Mouse (Mus musculus) midbrain, embryonic 15.5 days (tissue): ENCODE results near the gene Lgals3bp. TPM values are rescaled to one million over a fixed set of nuclear protein-coding genes. Genes with fewer than 3 reads are reported as not detected.

Source experiments
- ATAC-seq: fragments of 200-750 bp; cut with Nextera tagmentation; replicated peaks from 2 replicates; pipeline ENCODE4 v1.8.0; 2017; ENCODE audit warnings: moderate TSS enrichment
- H3K27ac ChIP-seq: fragments of 300-500 bp; sonication (generic); 2 replicates; pipeline ENCODE4 v1.5.1; 2015; ENCODE audit warnings: mild to moderate bottlenecking, inconsistent platforms
- H3K27me3 ChIP-seq: fragments of 300-500 bp; sonication (generic); replicated peaks from 2 replicates; pipeline ENCODE4 v1.6.1; 2015; ENCODE audit warnings: inconsistent platforms
- H3K36me3 ChIP-seq: fragments of 300-500 bp; sonication (generic); replicated peaks from 2 replicates; pipeline ENCODE4 v1.6.1; 2015; ENCODE audit warnings: inconsistent platforms
- H3K4me1 ChIP-seq: fragments of 300-500 bp; sonication (generic); 2 replicates; pipeline ENCODE4 v1.6.1; 2015; ENCODE audit warnings: inconsistent platforms
- H3K4me2 ChIP-seq: fragments of 300-500 bp; sonication (generic); 2 replicates; pipeline ENCODE4 v1.6.1; 2015; ENCODE audit warnings: inconsistent platforms, mild to moderate bottlenecking, moderate library complexity
- H3K4me3 ChIP-seq: fragments of 300-500 bp; sonication (generic); 2 replicates; pipeline ENCODE4 v1.5.1; 2015; ENCODE audit warnings: mild to moderate bottlenecking, inconsistent platforms
- H3K9ac ChIP-seq: fragments of 300-500 bp; sonication (generic); 2 replicates; pipeline ENCODE4 v1.6.1; 2015; ENCODE audit warnings: mild to moderate bottlenecking, inconsistent platforms
- H3K9me3 ChIP-seq: fragments of 300-500 bp; sonication (generic); 2 replicates; pipeline ENCODE4 v1.6.1; 2016; ENCODE audit warnings: inconsistent platforms
- WGBS: fragments of 180-500 bp; shearing (Covaris S2); methylation state at CpG from one replicate; pipeline ENCODE4 v1.1.7; 2015; ENCODE audit warnings: mixed read lengths; 5-methylcytosine and 5-hydroxymethylcytosine counted together
- polyA plus RNA-seq: library from polyadenylated mRNA; unstranded; fragments of >200 nt; fragmentation: Nextera tagmentation; extraction: Ambion mirVana; gene quantifications from 2 replicates; pipeline ENCODE4 v1.2.1, GENCODE M21; 2015

Lgals3bp gene
- polyA plus RNA-seq, 1 experiment from 2014 or later = 5.1 TPM

GRCm38 (mm10) chr11:118368330-118368729 is 33.6 kb downstream of the Lgals3bp start:
- Histone ChIP-seq H3K27me3 (no peaks in the 10 kb centered on the region), H3K36me3 (no peaks in the 10 kb centered on the region), H3K27ac (no peak overlapping the region), H3K9ac (no peak overlapping the region), H3K9me3 (no peaks in the 10 kb centered on the region), H3K4me2 (no peak overlapping the region), H3K4me1 (peaks cover 4% of the 10 kb centered on the region), H3K4me3 (no peak overlapping the region)
- 58% methylated on average over 3 of the region's 3 CpGs for WGBS
- ATAC-seq = no peak

DNA sequence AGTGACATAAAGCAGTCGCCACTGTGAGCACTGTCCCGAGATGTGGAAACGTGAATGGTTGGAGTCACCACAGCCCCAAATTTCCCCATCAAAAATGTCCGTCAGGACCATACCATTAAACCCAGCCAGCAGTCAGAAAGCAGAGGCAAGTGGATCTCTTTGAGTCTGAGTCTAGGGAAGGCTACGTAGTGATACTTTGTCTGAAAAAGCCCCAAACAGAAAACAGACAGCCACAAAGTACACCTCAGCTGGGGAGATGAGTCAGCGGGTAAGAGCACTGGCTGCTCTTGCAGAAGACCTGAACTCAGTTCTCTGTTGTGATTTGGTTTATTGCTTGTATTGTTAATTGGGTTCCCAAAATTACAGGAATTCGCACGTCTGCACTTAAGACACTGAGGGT is 35.3 kb downstream of the Lgals3bp start:
- Histone ChIP-seq H3K4me1 (peaks cover 12% of the 10 kb centered on the region), H3K36me3 (no peaks in the 10 kb centered on the region), H3K4me2 (no peak overlapping the region), H3K4me3 (no peak overlapping the region), H3K27ac (no peak overlapping the region), H3K27me3 (no peaks in the 10 kb centered on the region), H3K9me3 (no peaks in the 10 kb centered on the region), H3K9ac (no peak overlapping the region)
- WGBS = 81% methylated on average over 8 of the region's 8 CpGs
- no peak for ATAC-seq

GRCm38 (mm10) chr11:118366108-118366507 is 35.8 kb downstream of the Lgals3bp start:
- Histone ChIP-seq H3K9ac (no peak overlapping the region), H3K4me1 (peaks cover 12% of the 10 kb centered on the region), H3K9me3 (no peaks in the 10 kb centered on the region), H3K4me2 (no peak overlapping the region), H3K36me3 (no peaks in the 10 kb centered on the region), H3K4me3 (no peak overlapping the region), H3K27ac (no peak overlapping the region), H3K27me3 (no peaks in the 10 kb centered on the region)
- no peak for ATAC-seq
- 79% methylated on average over 3 of the region's 3 CpGs for WGBS

DNA sequence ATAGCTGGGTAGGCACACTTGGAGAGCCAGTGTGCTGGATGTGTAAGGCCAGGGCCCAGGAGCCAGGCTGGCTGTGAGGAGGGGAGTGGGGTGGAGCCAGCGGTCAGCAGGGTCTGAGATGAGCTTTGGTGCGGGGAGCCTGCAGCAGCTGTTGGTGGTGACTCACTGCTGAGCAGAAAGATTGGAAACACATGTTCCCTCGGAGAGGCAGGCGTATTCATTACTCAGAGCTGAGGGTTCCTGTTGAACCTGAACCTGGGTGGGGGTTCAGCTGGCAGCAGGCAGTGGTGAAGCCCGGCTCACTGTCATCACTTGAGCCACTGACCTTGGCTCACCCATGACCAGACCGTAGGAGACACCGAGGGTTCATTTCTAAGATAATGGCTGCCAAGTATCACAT is 36.7 kb downstream of the Lgals3bp start:
- no peak overlapping the region for H3K9ac ChIP-seq
- no peak overlapping the region for H3K4me3 ChIP-seq
- H3K27me3 ChIP-seq = no peaks in the 10 kb centered on the region
- no peaks in the 10 kb centered on the region for H3K36me3 ChIP-seq
- H3K27ac ChIP-seq = no peak overlapping the region
- WGBS = 85% methylated on average over 7 of the region's 7 CpGs
- H3K4me1 ChIP-seq = peaks cover 12% of the 10 kb centered on the region
- no peak overlapping the region for H3K4me2 ChIP-seq
- H3K9me3 ChIP-seq = no peaks in the 10 kb centered on the region
- ATAC-seq = no peak

- 82% methylated on average over 4 of the region's 4 CpGs for WGBS
- no peak for ATAC-seq
Measured at GRCm38 (mm10) chr11:118364021-118364420, 37.9 kb downstream of the Lgals3bp start.

DNA sequence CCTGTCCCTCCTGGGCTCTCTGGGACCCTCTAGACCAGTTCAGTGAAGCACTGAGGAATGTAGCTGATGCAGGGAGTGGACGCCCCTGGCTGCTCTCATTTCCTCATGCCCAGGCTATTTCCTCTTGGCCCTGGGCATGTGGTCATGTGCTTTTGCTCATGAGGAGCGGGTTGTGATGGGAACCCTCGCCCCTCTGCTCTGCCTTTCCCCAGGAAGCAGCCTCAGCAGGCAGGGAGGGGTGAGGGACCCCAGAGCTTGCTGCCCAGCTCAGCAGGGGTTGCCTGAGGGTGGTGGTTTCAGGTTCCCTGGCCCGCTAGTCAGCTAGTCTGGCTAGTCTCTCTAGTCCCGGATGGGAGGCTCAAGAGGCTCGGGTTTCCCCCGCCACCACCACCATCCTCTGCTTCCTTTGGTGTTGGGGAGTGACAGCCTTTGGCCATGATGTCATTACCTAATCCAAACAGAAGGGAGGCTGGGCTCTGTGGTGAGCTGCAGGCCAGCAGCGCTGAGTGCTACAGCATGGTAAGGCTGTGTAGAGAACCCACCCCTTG is 38.8 kb downstream of the Lgals3bp start:
- peak overlapping the region; percentile 20; the same call in 1 of the 2 replicates for H3K4me2 ChIP-seq
- no peak overlapping the region for H3K27ac ChIP-seq
- peaks cover 12% of the 10 kb centered on the region for H3K4me1 ChIP-seq
- no peaks in the 10 kb centered on the region for H3K27me3 ChIP-seq
- H3K4me3 ChIP-seq = no peak overlapping the region
- H3K36me3 ChIP-seq = no peaks in the 10 kb centered on the region
- no peaks in the 10 kb centered on the region for H3K9me3 ChIP-seq
- H3K9ac ChIP-seq = no peak overlapping the region
- WGBS = 7% methylated on average over 8 of the region's 8 CpGs
- ATAC-seq = no peak; the same call in 1 of the 2 replicates

More at GRCm38 (mm10) chr11:118364021-118364420, 37.9 kb downstream of the Lgals3bp start:
- no peaks in the 10 kb centered on the region for H3K36me3 ChIP-seq
- peaks cover 12% of the 10 kb centered on the region for H3K4me1 ChIP-seq
- H3K27ac ChIP-seq = no peak overlapping the region
- H3K9ac ChIP-seq = no peak overlapping the region
- no peaks in the 10 kb centered on the region for H3K9me3 ChIP-seq
- H3K4me3 ChIP-seq = no peak overlapping the region
- no peak overlapping the region for H3K4me2 ChIP-seq
- no peaks in the 10 kb centered on the region for H3K27me3 ChIP-seq

- no peaks in the 10 kb centered on the region for H3K9me3 ChIP-seq
- no peak for ATAC-seq
- no peaks in the 10 kb centered on the region for H3K36me3 ChIP-seq
- H3K4me1 ChIP-seq = peaks cover 12% of the 10 kb centered on the region
- H3K4me2 ChIP-seq = no peak overlapping the region
- no peaks in the 10 kb centered on the region for H3K27me3 ChIP-seq
- no peak overlapping the region for H3K4me3 ChIP-seq
- H3K27ac ChIP-seq = no peak overlapping the region
- no peak overlapping the region for H3K9ac ChIP-seq
- 61% methylated on average over 1 of the region's 1 CpGs for WGBS
Measured at GRCm38 (mm10) chr11:118362501-118362900, 39.4 kb downstream of the Lgals3bp start.

DNA sequence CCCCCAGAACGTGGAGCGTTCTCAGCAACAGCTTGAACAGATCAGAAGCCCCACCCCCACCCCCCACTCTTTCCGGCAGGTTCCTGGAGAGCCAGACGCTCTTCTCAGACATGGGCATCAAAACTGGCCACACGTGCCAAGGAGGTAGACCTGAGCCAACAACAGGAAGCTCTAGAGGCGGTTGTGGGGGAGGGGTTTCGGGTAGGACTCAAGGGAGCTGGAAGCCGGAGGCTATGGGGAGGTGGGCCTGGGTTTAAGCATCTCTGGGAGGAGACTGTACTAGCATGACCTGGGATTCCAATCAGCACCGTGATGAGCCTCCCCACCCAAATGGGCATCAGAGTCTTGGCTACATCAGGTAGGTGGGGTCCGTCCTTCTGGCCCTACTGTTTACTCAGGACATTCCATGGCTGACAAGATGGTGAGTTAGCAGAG is 41.0 kb downstream of the Lgals3bp start:
- no peak overlapping the region for H3K27ac ChIP-seq
- no peak overlapping the region for H3K4me3 ChIP-seq
- no peaks in the 10 kb centered on the region for H3K27me3 ChIP-seq
- H3K9me3 ChIP-seq = no peaks in the 10 kb centered on the region
- no peak overlapping the region for H3K4me2 ChIP-seq
- H3K36me3 ChIP-seq = no peaks in the 10 kb centered on the region
- peaks cover 13% of the 10 kb centered on the region for H3K4me1 ChIP-seq
- no peak for ATAC-seq
- H3K9ac ChIP-seq = no peak overlapping the region
- 75% methylated on average over 10 of the region's 10 CpGs for WGBS

DNA sequence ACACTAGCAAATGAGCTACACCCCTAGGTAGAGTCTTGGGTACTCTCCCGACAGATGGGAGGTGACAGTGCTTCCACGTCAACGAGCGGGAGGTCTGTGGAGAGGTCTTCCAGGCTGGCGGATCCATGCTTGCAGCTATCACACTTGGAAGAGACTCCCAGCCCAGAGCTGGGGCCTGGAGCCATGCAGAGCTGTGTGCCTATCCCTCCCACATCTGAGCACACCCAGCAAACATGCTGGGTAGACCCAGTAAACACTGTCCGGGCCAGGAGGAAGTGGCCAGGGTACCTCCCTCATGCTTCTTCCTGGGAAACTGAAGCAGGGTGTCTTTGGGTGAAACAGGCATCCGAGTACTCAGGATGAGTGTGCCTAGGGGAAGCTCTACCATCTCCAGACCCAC is 41.4 kb downstream of the Lgals3bp start:
- WGBS = 78% methylated on average over 7 of the region's 7 CpGs
- Histone ChIP-seq H3K36me3 (no peaks in the 10 kb centered on the region), H3K4me3 (no peak overlapping the region), H3K4me2 (no peak overlapping the region), H3K27me3 (no peaks in the 10 kb centered on the region), H3K9me3 (no peaks in the 10 kb centered on the region), H3K27ac (no peak overlapping the region), H3K4me1 (peaks cover 18% of the 10 kb centered on the region), H3K9ac (no peak overlapping the region)
- ATAC-seq = no peak

DNA sequence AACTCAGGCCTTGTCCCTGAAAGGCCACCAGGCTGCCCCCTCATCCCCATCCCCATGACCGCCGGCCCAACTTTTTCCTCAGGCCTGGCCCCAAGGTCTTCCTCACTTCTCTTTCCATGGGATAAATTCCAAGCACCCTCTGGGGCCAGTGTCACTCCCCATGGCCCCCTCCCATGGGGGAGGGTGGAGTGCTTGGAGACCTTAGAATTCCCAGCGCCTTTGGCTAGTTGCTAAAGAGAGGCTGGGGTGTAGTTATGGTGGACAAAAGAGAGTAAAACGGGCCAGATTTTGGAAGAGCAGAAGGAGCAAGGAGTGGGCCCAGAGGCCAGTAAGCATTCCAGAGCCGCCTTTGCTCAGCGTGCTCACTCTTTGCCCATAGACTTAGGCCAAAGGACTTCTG is 46.3 kb downstream of the Lgals3bp start, which contains the start of gene Timp2:
Timp2 (minus strand) TSS at position 101 of the 400 bp plus-strand sequence.
- H3K27ac ChIP-seq = peak within 1 kb of the TSS; percentile 92
- 32% methylated on average over 6 of the region's 6 CpGs for WGBS
- H3K4me3 ChIP-seq = peak within 1 kb of the TSS; percentile 85
- peaks cover 35% of the 10 kb centered on the region for H3K4me1 ChIP-seq
- ATAC-seq = no peak; the same call in 1 of the 2 replicates
- peak within 1 kb of the TSS; percentile 88 for H3K4me2 ChIP-seq
- H3K9ac ChIP-seq = peak within 1 kb of the TSS; percentile 76
- H3K36me3 ChIP-seq = no peaks in the 10 kb centered on the region
- no peaks in the 10 kb centered on the region for H3K27me3 ChIP-seq
- H3K9me3 ChIP-seq = no peaks in the 10 kb centered on the region

- Histone ChIP-seq H3K9ac (peak overlapping the region; percentile 76), H3K4me3 (peak overlapping the region; percentile 85), H3K36me3 (no peaks in the 10 kb centered on the region), H3K9me3 (no peaks in the 10 kb centered on the region), H3K27ac (peak overlapping the region; percentile 92), H3K4me1 (peaks cover 35% of the 10 kb centered on the region), H3K4me2 (peak overlapping the region; percentile 88), H3K27me3 (no peaks in the 10 kb centered on the region)
- peak; percentile 96 for ATAC-seq
- WGBS = under 1% methylated on average over 42 of the region's 43 CpGs
Measured at GRCm38 (mm10) chr11:118355205-118355604, 46.7 kb downstream of the Lgals3bp start.

DNA sequence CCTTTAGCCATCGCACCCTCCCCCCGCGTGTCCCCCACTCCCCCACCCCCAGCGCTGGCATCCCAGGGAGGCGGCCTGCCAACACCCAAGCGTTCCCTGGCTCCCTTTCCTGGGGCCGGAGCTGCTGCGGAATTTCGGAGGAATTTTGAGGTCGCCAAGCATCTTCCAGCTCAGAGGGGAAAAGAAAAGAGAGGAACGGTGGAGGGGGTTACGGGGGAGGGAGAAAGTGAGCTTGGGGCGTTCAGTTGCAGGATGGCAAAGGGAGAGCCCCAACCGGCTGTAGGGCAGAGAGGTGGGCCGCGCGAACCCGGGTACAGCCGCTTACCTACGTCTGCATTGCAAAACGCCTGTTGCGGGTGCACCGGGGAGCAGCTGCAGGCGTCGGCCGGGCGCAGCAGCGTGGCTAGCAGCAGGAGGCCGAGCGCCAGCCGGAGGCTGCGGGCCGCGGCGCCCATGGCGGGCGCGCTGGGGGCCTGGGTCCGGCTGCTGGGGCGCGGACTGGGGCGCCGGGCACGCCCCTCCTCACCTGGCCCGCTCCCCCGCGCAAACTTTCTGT is 47.2 kb downstream of the Lgals3bp start:
- Histone ChIP-seq H3K4me2 (peak overlapping the region; percentile 88), H3K27me3 (no peaks in the 10 kb centered on the region), H3K27ac (peak overlapping the region; percentile 92), H3K9ac (peak overlapping the region; percentile 76), H3K36me3 (no peaks in the 10 kb centered on the region), H3K4me1 (peaks cover 35% of the 10 kb centered on the region), H3K4me3 (peak overlapping the region; percentile 85), H3K9me3 (no peaks in the 10 kb centered on the region)
- peak; percentile 63 for ATAC-seq
- under 1% methylated on average over 45 of the region's 47 CpGs for WGBS

- WGBS = 88% methylated on average over 5 of the region's 5 CpGs
- H3K9ac ChIP-seq = no peak overlapping the region
- no peaks in the 10 kb centered on the region for H3K9me3 ChIP-seq
- H3K4me3 ChIP-seq = no peak overlapping the region
- no peaks in the 10 kb centered on the region for H3K36me3 ChIP-seq
- H3K27me3 ChIP-seq = no peaks in the 10 kb centered on the region
- peaks cover 30% of the 10 kb centered on the region for H3K4me1 ChIP-seq
- no peak overlapping the region for H3K27ac ChIP-seq
- H3K4me2 ChIP-seq = no peak overlapping the region
- ATAC-seq = no peak
Measured at GRCm38 (mm10) chr11:118349494-118349893, 52.4 kb downstream of the Lgals3bp start.
